ENCODE assay signal across 22 mouse cellular contexts in the genomic region with DNA sequence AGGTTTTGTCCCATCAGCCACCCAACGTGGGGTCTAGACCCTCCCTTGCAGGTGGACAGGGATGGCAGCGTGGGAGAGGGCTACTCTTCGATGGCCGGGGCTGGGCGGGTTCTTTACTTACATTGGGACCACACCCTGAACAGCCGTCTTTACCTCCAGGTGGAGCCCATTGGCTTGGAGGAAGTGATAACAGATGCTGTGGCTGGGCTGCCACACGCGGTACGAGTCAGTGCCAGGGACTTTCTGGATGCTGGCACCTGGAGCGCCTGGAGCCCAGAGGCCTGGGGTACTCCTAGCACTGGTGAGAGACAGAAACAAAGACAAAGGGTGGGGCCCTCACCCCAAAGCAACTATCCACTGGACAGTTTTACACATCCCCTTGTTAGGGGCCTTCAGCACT. TPM values are rescaled to one million over a fixed set of nuclear protein-coding genes. Genes with fewer than 3 reads are reported as not detected.
DNase-seq lines count a peak whose midpoint lies in the region; ATAC-seq and TF ChIP-seq lines count a peak whose summit lies in the region.
"Not testable (repeated sequence)": the region's sequence is repeated elsewhere in the genome, so short reads cannot be mapped to it uniquely, and the experiment has no call there.
"Had no signal": no experiment of that assay in that cellular context is flagged by ENCODE, and none has a peak within 500 bp of the region (broad histone marks: within the 10 kb centered on the region; RNA-seq: fewer than 3 reads in every experiment).

No protein-coding gene starts in this region.

- ATAC-seq in stomach, postnatal 0 days (ENCODE audit: low FRiP score, low TSS enrichment) = not testable (repeated sequence)

- H3K9me3 ChIP-seq in stomach, postnatal 0 days (ENCODE audit: control insufficient read depth, low read length) = not testable (repeated sequence)

- not testable (repeated sequence) for H3K4me1 ChIP-seq in stomach, postnatal 0 days (replicated peaks; ENCODE audit: control insufficient read depth, insufficient read depth)

- not testable (repeated sequence) for TF ChIP-seq CTCF in left cerebral cortex, adult 2 months (IDR thresholded peaks at IDR 0.05); stomach, postnatal 0 days (IDR thresholded peaks at IDR 0.05; ENCODE audit: low read depth)

- TF ChIP-seq EP300 in stomach, postnatal 0 days (optimal IDR thresholded peaks at IDR 0.05) = not testable (repeated sequence)

- not testable (repeated sequence) for H3K9ac ChIP-seq in stomach, postnatal 0 days (ENCODE audit: low read length)

- H3K27ac ChIP-seq in left cerebral cortex, adult 2 months = peak overlapping the region; percentile 36; the same call in 1 of the 2 replicates
- H3K27ac ChIP-seq in stomach, postnatal 0 days (replicated peaks) = not testable (repeated sequence)

- not testable (repeated sequence) for H3K4me3 ChIP-seq in left cerebral cortex, adult 2 months; stomach, postnatal 0 days (ENCODE audit: low read depth, low read length)

- not testable (repeated sequence) for H3K4me2 ChIP-seq in stomach, postnatal 0 days (replicated peaks; ENCODE audit: low read depth)

- H3K27me3 ChIP-seq in stomach, postnatal 0 days (ENCODE audit: control insufficient read depth, insufficient read depth, low read length) = not testable (repeated sequence)

- intact Hi-C loops in left cerebral cortex, adult 2 months (cut with DNase I) = not testable (repeated sequence)

- H3K36me3 ChIP-seq in stomach, postnatal 0 days (ENCODE audit: control insufficient read depth, insufficient read depth, low read length) = not testable (repeated sequence)

- DNase-seq in cerebellum, adult 11-12 months = peak; percentile 23
- DNase-seq in cerebellum, adult 9-10 months = peak; percentile 28
- peak; percentile 40 for DNase-seq in cerebellum, adult 9-11 months
- DNase-seq in cerebellum, postnatal 10 days = peak; percentile 57 to 60
- DNase-seq in heart, adult 11 months = peak; percentile 88
- DNase-seq in left cerebral cortex, adult 2 months (ENCODE audit: extremely low spot score in 1 of 2, low spot score in 2 of 2) = not testable (repeated sequence)
- DNase-seq in stomach, postnatal 0 days (ENCODE audit: low spot score) = peak; percentile 45

- 66% methylated on average over 10 of the region's 10 CpGs for WGBS in stomach, postnatal 0 days

RNA-seq across cellular contexts. Expression of a gene that starts 6.7 kb away (rescaled TPM):
- total RNA-seq in left cerebral cortex, adult 2 months (2021) = 100 to 1,000 TPM; 250 to 265 TPM
- 21.2 and 21.3 TPM in 2 replicates for polyA plus RNA-seq in stomach, postnatal 0 days (2015; fragmentation: Nextera tagmentation; extraction: Ambion mirVana)
- polyA plus RNA-seq: C2C12, G1E had no signal

RNA-seq across cellular contexts. Expression of a gene that starts 11.3 kb away (rescaled TPM):
- 10 to 100 TPM; 58.0 to 58.9 TPM for total RNA-seq in left cerebral cortex, adult 2 months (2021)
- 41.6 and 43.9 TPM in 2 replicates for polyA plus RNA-seq in stomach, postnatal 0 days (2015; fragmentation: Nextera tagmentation; extraction: Ambion mirVana)

RNA-seq across cellular contexts. Expression of a gene that starts 12.3 kb away (rescaled TPM):
- total RNA-seq in left cerebral cortex, adult 2 months (2021) = 10 to 100 TPM; 85.8 to 88.5 TPM
- 27.4 and 31.3 TPM in 2 replicates for polyA plus RNA-seq in stomach, postnatal 0 days (2015; fragmentation: Nextera tagmentation; extraction: Ambion mirVana)

RNA-seq across cellular contexts. Expression of a gene that starts 36.4 kb away (rescaled TPM):
- under 1 TPM in 1 of 2 experiments, not detected in 1; 0.52 TPM for total RNA-seq in left cerebral cortex, adult 2 months (2021)
- 0.05 and 0.07 TPM in 2 replicates for polyA plus RNA-seq in stomach, postnatal 0 days (2015; fragmentation: Nextera tagmentation; extraction: Ambion mirVana)
- total RNA-seq: adrenal gland, adult 18-20 months; adrenal gland, adult 2 months; adrenal gland, adult 8-10 months; adrenal gland, postnatal 10 days; adrenal gland, postnatal 14 days; adrenal gland, postnatal 25 days; adrenal gland, postnatal 36 days; adrenal gland, postnatal 4 days; CH12.LX; ES-E14; G1E; MEL had no signal
- polyA plus RNA-seq: activated CD4-positive, CD25-positive, alpha-beta regulatory T cell, adult 4 months; adrenal gland, adult 2 months; C2C12; CD4-positive, CD25-positive, alpha-beta regulatory T cell, adult 4 months; G1E had no signal

RNA-seq across cellular contexts. Expression of a gene that starts 44.3 kb away (rescaled TPM):
- total RNA-seq in left cerebral cortex, adult 2 months (2021) = 100 to 1,000 TPM; 165 TPM
- 129 TPM in 2 replicates for polyA plus RNA-seq in stomach, postnatal 0 days (2015; fragmentation: Nextera tagmentation; extraction: Ambion mirVana)
